Mouse (Mus musculus) mouse trophoblast stem cell (cell line): Measurements from ENCODE around the gene Atp6v0a4.

Experiments used
- in situ Hi-C, 2 experiments: fragments of 300-500 bp; cut with MseI, MboI; formaldehyde crosslinking; loops; 2 replicates in 1 of 2; 3 replicates in 1 of 2; pipeline ENCODE4 v1.15.1; 2025

Atp6v0a4 gene

GRCm38 (mm10) chr6:38080364-38080763, 44.0 kb downstream of the Atp6v0a4 start:
- in situ Hi-C loops = no loop called here

DNA sequence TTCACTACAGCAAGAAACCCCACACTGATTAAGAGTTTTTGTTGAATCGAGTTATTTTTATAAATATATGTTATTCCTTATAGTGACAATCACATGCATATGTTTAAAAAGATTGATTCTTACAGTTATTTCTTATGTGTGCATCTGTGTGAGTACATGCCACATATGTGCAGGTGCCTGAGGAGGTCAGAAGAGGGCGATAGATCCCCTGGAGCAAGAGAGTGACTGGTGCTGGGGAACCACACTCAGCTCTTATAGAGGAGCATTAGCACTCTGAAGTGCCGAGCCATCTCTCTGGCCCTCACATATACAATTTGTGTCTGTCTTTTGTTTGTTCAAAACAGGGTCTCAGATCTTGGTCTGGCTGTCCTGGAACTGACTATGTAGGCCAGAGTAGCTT, 50.8 kb downstream of the Atp6v0a4 start:
- in situ Hi-C loops = no loop called here

DNA sequence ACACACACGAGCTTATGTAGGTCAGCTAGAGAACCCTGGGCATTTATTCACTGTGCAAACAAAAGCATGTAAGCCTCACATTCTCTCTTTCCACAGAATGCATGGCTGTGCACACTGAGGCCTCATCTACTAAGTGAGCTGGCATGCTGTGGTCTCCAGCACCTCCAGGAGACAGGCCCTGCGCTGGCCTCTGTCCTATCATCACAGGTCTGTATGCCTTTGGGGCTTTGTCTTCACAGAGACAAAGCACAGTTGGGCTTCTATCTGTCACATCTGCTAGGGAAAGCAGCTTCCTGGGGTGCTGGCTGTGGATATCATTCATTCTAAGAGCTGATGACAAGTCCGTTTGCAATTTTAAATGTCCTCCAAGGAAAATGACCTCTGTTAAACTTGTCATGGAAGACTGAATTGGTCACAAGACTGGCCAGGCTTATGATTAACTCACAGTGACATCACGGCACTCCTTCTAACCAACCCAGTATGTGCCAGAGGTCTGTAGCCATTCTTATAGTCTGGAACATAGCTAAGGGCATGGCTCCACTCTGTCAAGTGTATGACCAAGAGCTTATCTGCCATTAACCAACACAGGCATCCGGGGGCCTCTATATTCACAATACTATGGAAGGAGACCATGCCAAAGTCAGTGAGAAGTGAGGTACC, 52.1 kb downstream of the Atp6v0a4 start:
- in situ Hi-C loops = no loop called here

GRCm38 (mm10) chr6:38071256-38071655, 53.1 kb downstream of the Atp6v0a4 start:
- in situ Hi-C loops = no loop called here

GRCm38 (mm10) chr6:38066215-38066614, 58.2 kb downstream of the Atp6v0a4 start:
- in situ Hi-C loops = no loop called here

GRCm38 (mm10) chr6:38065501-38066122, 58.8 kb downstream of the Atp6v0a4 start:
- in situ Hi-C loops = no loop called here

DNA sequence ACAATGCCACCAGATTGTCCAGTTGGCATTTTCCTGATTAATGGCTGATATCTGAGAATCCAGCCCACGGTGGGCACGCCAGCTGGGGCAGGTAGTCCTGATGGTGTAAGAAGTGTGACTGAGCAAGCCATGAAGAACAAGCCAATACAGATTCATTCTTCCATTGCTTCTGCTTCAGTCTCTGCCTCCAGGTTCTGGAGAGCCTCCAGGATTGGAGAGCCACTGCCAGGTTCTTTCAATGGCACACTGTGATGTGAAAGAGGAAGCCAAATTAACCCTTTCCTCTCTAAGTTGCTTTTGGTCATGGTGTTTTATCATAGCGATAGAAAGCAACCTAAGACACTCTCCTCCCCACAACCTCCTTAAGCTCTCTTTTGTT, 59.3 kb downstream of the Atp6v0a4 start:
- in situ Hi-C loops = no loop called here

GRCm38 (mm10) chr6:38064621-38065020, 59.8 kb downstream of the Atp6v0a4 start:
- in situ Hi-C loops = loop anchor here (5.0 kb wide), 1 partner anchor 52 kb away; no protein-coding TSS in a partner anchor

- in situ Hi-C loops = no loop called here
Measured at GRCm38 (mm10) chr6:38058805-38059204, 65.6 kb downstream of the Atp6v0a4 start.

GRCm38 (mm10) chr6:38055471-38056330, 68.7 kb downstream of the Atp6v0a4 start:
- in situ Hi-C loops = no loop called here

DNA sequence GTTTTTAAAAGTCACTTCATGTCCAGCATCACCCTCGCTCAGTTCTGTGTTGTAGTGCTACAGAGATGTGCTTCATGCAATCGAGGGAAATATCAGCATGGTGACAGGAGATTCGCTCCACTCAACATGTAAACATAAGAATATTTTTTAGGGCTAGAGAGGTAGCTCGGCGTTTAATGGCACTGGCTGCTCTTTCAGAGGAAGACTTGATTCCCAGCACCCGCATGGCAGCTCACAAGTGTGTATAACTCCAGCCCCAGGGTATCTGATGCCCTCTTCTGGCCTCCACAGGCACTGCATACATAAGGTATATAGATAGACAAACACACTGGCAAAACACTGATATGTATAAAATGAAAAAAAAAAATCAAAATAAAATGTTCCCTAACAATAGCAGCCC, 74.8 kb downstream of the Atp6v0a4 start:
- in situ Hi-C loops = no loop called here

DNA sequence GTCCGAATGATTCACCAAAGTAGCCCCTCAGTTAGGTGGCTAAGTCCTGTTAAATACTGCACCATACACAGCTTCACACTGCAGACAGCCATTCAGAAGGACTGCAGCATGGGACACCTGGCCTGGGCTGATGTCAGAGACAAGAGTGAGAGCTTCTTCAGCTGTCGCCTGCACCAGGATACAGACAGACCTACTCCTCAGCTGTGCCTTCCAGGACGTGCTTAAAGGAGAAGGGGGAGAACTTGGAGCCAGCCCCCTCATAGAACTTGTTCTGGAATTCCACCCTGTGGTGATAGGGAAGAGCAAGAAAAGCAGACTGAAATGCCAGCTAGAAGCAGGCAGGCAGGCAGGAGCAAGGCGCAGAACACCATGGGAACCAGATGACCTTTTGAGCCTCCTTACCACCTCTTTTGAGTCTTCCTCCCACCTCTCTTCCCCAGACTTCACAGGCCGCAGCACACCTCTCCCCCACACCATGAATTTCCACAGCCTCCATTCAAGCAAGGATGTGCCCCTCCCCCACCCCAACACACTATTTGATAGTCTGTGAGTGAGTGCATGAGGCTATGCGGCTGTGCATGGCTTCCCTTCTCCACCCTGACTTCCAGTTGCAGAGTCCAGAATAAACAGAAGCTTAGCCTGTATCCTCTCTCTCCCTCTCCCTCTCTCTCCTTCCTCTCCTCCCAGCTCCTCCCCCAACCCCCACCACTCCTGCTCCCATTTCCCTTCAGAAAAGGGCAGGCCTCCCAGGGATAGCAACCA, 75.4 kb downstream of the Atp6v0a4 start:
- in situ Hi-C loops = no loop called here

DNA sequence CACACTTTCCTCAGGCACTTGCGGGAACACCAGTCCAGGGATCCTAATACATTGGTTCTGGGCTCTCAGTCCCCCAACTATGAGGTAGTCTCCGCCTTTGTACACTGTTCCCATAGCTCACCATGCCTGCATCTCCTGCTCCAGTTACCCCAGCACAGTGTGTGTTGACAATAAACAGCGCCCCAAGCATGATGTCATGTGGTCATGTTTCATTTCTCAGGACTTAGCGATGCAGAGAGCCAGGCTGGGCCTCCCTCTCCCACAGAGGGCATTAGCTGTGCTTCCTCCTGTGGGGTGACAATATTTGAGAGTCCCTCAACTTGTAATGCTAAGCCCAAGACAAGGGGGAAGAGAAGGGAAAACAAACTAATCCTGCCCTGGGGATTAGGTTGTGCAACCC, 76.4 kb downstream of the Atp6v0a4 start:
- in situ Hi-C loops = no loop called here

GRCm38 (mm10) chr6:38046838-38047237, 77.5 kb downstream of the Atp6v0a4 start, which contains the start of gene Svopl:
Gene Svopl (minus strand): TSS chr6:38046996.
- in situ Hi-C loops = no loop called here

DNA sequence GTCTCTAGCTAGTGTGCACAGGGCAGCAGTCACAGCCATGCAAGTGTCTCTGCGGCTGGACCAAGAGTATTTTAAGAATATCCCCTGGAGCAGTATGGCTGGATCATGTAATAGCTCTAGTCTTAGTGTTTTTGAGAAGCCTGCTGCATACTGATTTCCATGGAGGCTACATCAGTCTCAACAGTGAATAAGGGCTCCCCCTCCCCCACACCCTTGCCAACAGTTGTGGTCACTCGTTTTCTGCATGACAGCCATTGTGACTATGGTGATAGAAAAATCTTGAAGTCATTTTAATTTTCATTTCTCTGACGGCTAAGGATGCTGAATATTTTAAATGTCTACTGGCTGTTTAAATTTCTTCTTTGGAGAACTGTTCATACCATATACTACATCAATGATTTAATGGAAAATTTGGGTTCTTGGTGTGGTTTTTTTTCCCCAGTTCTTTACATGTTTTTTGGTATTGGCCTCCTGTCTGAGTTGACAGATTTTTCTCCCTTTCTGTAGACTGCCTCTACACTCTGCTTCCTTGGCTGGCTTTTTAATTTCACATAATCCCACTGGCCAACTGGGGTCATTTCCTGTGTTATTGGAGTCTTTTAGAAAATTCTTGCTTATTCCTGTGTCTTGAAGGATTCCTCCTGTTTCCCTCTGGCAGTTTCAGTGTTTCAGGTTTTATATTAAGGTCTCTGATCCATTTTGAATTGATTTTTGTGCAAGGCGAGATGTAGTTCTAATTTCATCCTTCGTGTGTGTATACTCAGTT, 91.4 kb downstream of the Atp6v0a4 start:
- in situ Hi-C loops = no loop called here

DNA sequence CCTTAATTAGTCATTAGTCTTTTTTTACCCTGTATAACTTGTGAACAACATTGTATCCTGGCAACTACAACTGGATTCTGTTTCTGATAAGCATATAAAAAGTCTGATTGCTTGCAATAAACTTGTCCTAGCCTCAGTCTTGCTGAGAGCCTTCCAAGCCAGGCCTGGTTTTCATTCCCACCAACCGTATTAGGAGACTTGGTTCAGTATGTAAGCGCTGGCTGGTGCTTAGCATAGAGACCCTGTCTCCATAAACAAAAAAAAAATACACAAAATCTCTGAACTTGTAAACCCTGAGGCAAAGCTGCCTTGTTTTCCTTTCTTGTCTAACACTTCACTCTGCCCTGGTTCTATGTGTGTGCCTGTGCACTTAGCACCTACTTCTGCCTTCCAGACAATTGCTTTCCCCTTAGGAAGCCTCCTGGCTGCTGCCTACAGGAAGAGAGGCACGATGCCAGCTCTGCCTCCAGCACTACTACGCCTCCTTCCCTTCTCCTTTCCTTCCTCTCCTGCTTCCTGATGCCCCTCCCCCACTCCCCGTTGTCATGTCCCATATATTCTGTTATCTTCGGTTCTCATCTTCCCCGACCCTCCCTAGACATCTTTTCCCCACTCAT, 92.4 kb downstream of the Atp6v0a4 start:
- in situ Hi-C loops = no loop called here

GRCm38 (mm10) chr6:38028205-38028604, 96.2 kb downstream of the Atp6v0a4 start:
- in situ Hi-C loops = no loop called here

DNA sequence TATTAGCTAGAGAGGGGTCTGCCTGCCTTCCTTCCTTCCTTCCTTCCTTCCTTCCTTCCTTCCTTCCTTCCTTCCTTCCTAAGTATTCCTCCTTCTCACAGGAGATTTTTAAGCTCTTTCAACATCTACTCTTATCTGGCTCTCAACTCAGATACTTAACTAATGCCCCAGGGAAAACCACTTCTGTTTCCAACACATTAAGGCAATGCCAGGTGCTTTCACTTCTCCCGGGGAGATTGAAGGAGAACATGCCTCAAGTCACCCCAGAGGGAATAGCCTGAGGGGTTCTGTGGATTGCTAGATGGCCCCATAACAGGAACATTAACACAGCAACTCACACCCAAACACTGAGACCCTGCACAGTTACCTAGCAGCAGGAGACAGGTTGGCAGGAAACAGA, 96.6 kb downstream of the Atp6v0a4 start:
- in situ Hi-C loops = no loop called here

GRCm38 (mm10) chr6:38023284-38023683, 101.1 kb downstream of the Atp6v0a4 start:
- in situ Hi-C loops = no loop called here

- in situ Hi-C loops = no loop called here
Measured at GRCm38 (mm10) chr6:38021406-38021805, 103.0 kb downstream of the Atp6v0a4 start.
